Mouse (Mus musculus): ENCODE data around the gene Rnf166. TPM values are rescaled to one million over a fixed set of nuclear protein-coding genes. Genes with fewer than 3 reads are reported as not detected.

The Rnf166 gene
- polyA plus RNA-seq, 1 experiment from 2014 or later: 28.1 TPM

GRCm38 (mm10) chr8:122482448-122482847 lies 6.6 kb upstream of the Rnf166 start:
- H3K36me3 ChIP-seq (ENCODE audit: control insufficient read depth, insufficient read depth, low read length): peaks cover 62% of the 10 kb centered on the region
- no peak overlapping the region for H3K27ac ChIP-seq (ENCODE audit: low read depth, low read length)
- no peaks in the 10 kb centered on the region for H3K9me3 ChIP-seq (replicated peaks; ENCODE audit: control insufficient read depth, low read length)
- 98% methylated on average over 8 of the region's 8 CpGs for WGBS (ENCODE audit: insufficient replicate concordance)
- H3K4me1 ChIP-seq (ENCODE audit: control insufficient read depth, insufficient read depth, low read length): no peaks in the 10 kb centered on the region
- H3K27me3 ChIP-seq (ENCODE audit: control insufficient read depth, insufficient read depth, low read length): no peaks in the 10 kb centered on the region
- H3K9ac ChIP-seq (ENCODE audit: low read depth, low read length): no peak overlapping the region
- no peak for ATAC-seq (replicated peaks; ENCODE audit: insufficient number of reproducible peaks, low FRiP score, low TSS enrichment)
- no peak overlapping the region for H3K4me3 ChIP-seq (ENCODE audit: low read depth, low read length)
- H3K4me2 ChIP-seq: no peak overlapping the region

- H3K36me3 ChIP-seq (ENCODE audit: control insufficient read depth, insufficient read depth, low read length): peaks cover 6% of the 10 kb centered on the region; the same call in 1 of the 2 replicates
- peak overlapping the region; percentile 93 for H3K9ac ChIP-seq (ENCODE audit: low read depth, low read length)
- H3K4me3 ChIP-seq (ENCODE audit: low read depth, low read length): peak overlapping the region; percentile 100
- peak overlapping the region; percentile 84 for H3K27ac ChIP-seq (ENCODE audit: low read depth, low read length)
- no peaks in the 10 kb centered on the region for H3K9me3 ChIP-seq (replicated peaks; ENCODE audit: control insufficient read depth, low read length)
- no peak; the same call in 1 of the 2 replicates for ATAC-seq (replicated peaks; ENCODE audit: insufficient number of reproducible peaks, low FRiP score, low TSS enrichment)
- H3K4me1 ChIP-seq (ENCODE audit: control insufficient read depth, insufficient read depth, low read length): peaks cover 12% of the 10 kb centered on the region
- H3K27me3 ChIP-seq (ENCODE audit: control insufficient read depth, insufficient read depth, low read length): no peaks in the 10 kb centered on the region
- 7% methylated on average over 16 of the region's 16 CpGs for WGBS (ENCODE audit: insufficient replicate concordance)
- H3K4me2 ChIP-seq: peak overlapping the region; percentile 95
These were observed 808 bp downstream of the Rnf166 start for GRCm38 (mm10) chr8:122474951-122475560.

GRCm38 (mm10) chr8:122473911-122474421 lies 1.9 kb downstream of the Rnf166 start:
- H3K27ac ChIP-seq (ENCODE audit: low read depth, low read length): no peak overlapping the region
- H3K9me3 ChIP-seq (replicated peaks; ENCODE audit: control insufficient read depth, low read length): no peaks in the 10 kb centered on the region
- H3K36me3 ChIP-seq (ENCODE audit: control insufficient read depth, insufficient read depth, low read length): peaks cover 6% of the 10 kb centered on the region
- no peak overlapping the region for H3K4me3 ChIP-seq (ENCODE audit: low read depth, low read length)
- ATAC-seq (replicated peaks; ENCODE audit: insufficient number of reproducible peaks, low FRiP score, low TSS enrichment): no peak
- H3K4me1 ChIP-seq (ENCODE audit: control insufficient read depth, insufficient read depth, low read length): peaks cover 12% of the 10 kb centered on the region
- no peak overlapping the region for H3K4me2 ChIP-seq
- H3K9ac ChIP-seq (ENCODE audit: low read depth, low read length): no peak overlapping the region
- H3K27me3 ChIP-seq (ENCODE audit: control insufficient read depth, insufficient read depth, low read length): no peaks in the 10 kb centered on the region
- 85% methylated on average over 8 of the region's 8 CpGs for WGBS (ENCODE audit: insufficient replicate concordance)

GRCm38 (mm10) chr8:122470691-122471090 lies 5.2 kb downstream of the Rnf166 start:
- no peaks in the 10 kb centered on the region for H3K27me3 ChIP-seq (ENCODE audit: control insufficient read depth, insufficient read depth, low read length)
- WGBS (ENCODE audit: insufficient replicate concordance): 74% methylated on average over 5 of the region's 5 CpGs
- no peaks in the 10 kb centered on the region for H3K9me3 ChIP-seq (replicated peaks; ENCODE audit: control insufficient read depth, low read length)
- peaks cover 19% of the 10 kb centered on the region for H3K36me3 ChIP-seq (ENCODE audit: control insufficient read depth, insufficient read depth, low read length)
- no peak overlapping the region for H3K27ac ChIP-seq (ENCODE audit: low read depth, low read length)
- no peak overlapping the region for H3K4me2 ChIP-seq
- no peak for ATAC-seq (replicated peaks; ENCODE audit: insufficient number of reproducible peaks, low FRiP score, low TSS enrichment)
- peaks cover 5% of the 10 kb centered on the region for H3K4me1 ChIP-seq (ENCODE audit: control insufficient read depth, insufficient read depth, low read length)
- no peak overlapping the region for H3K9ac ChIP-seq (ENCODE audit: low read depth, low read length)
- H3K4me3 ChIP-seq (ENCODE audit: low read depth, low read length): no peak overlapping the region

- Histone ChIP-seq H3K9ac (ENCODE audit: low read depth, low read length) (no peak overlapping the region), H3K4me1 (ENCODE audit: control insufficient read depth, insufficient read depth, low read length) (peaks cover 3% of the 10 kb centered on the region), H3K4me3 (ENCODE audit: low read depth, low read length) (no peak overlapping the region), H3K27ac (ENCODE audit: low read depth, low read length) (no peak overlapping the region), H3K9me3 (replicated peaks; ENCODE audit: control insufficient read depth, low read length) (no peaks in the 10 kb centered on the region), H3K36me3 (ENCODE audit: control insufficient read depth, insufficient read depth, low read length) (peaks cover 19% of the 10 kb centered on the region), H3K4me2 (no peak overlapping the region), H3K27me3 (ENCODE audit: control insufficient read depth, insufficient read depth, low read length) (no peaks in the 10 kb centered on the region)
- WGBS (ENCODE audit: insufficient replicate concordance): 89% methylated on average over 10 of the region's 10 CpGs
- ATAC-seq (replicated peaks; ENCODE audit: insufficient number of reproducible peaks, low FRiP score, low TSS enrichment): no peak
These were observed 5.9 kb downstream of the Rnf166 start for GRCm38 (mm10) chr8:122469965-122470364.

GRCm38 (mm10) chr8:122469407-122469806 lies 6.5 kb downstream of the Rnf166 start:
- no peaks in the 10 kb centered on the region for H3K27me3 ChIP-seq (ENCODE audit: control insufficient read depth, insufficient read depth, low read length)
- no peak for ATAC-seq (replicated peaks; ENCODE audit: insufficient number of reproducible peaks, low FRiP score, low TSS enrichment)
- WGBS (ENCODE audit: insufficient replicate concordance): 70% methylated on average over 6 of the region's 6 CpGs
- no peak overlapping the region for H3K4me3 ChIP-seq (ENCODE audit: low read depth, low read length)
- H3K9me3 ChIP-seq (replicated peaks; ENCODE audit: control insufficient read depth, low read length): no peaks in the 10 kb centered on the region
- no peak overlapping the region for H3K27ac ChIP-seq (ENCODE audit: low read depth, low read length)
- no peaks in the 10 kb centered on the region; the same call in 1 of the 2 replicates for H3K4me1 ChIP-seq (ENCODE audit: control insufficient read depth, insufficient read depth, low read length)
- no peak overlapping the region for H3K9ac ChIP-seq (ENCODE audit: low read depth, low read length)
- peaks cover 19% of the 10 kb centered on the region for H3K36me3 ChIP-seq (ENCODE audit: control insufficient read depth, insufficient read depth, low read length)
- H3K4me2 ChIP-seq: no peak overlapping the region

GRCm38 (mm10) chr8:122467816-122468215 lies 8.0 kb downstream of the Rnf166 start:
- no peaks in the 10 kb centered on the region for H3K9me3 ChIP-seq (replicated peaks; ENCODE audit: control insufficient read depth, low read length)
- peaks cover 14% of the 10 kb centered on the region for H3K4me1 ChIP-seq (ENCODE audit: control insufficient read depth, insufficient read depth, low read length)
- H3K9ac ChIP-seq (ENCODE audit: low read depth, low read length): no peak overlapping the region
- H3K27me3 ChIP-seq (ENCODE audit: control insufficient read depth, insufficient read depth, low read length): no peaks in the 10 kb centered on the region
- no peak overlapping the region for H3K4me2 ChIP-seq
- peaks cover 16% of the 10 kb centered on the region for H3K36me3 ChIP-seq (ENCODE audit: control insufficient read depth, insufficient read depth, low read length)
- WGBS (ENCODE audit: insufficient replicate concordance): 88% methylated on average over 13 of the region's 13 CpGs
- H3K27ac ChIP-seq (ENCODE audit: low read depth, low read length): no peak overlapping the region
- H3K4me3 ChIP-seq (ENCODE audit: low read depth, low read length): no peak overlapping the region
- no peak for ATAC-seq (replicated peaks; ENCODE audit: insufficient number of reproducible peaks, low FRiP score, low TSS enrichment)

GRCm38 (mm10) chr8:122464985-122465384 lies 10.9 kb downstream of the Rnf166 start:
- Histone ChIP-seq H3K9ac (ENCODE audit: low read depth, low read length) (no peak overlapping the region), H3K4me1 (ENCODE audit: control insufficient read depth, insufficient read depth, low read length) (peaks cover 32% of the 10 kb centered on the region), H3K36me3 (ENCODE audit: control insufficient read depth, insufficient read depth, low read length) (peaks cover 16% of the 10 kb centered on the region), H3K9me3 (replicated peaks; ENCODE audit: control insufficient read depth, low read length) (no peaks in the 10 kb centered on the region), H3K27ac (ENCODE audit: low read depth, low read length) (no peak overlapping the region; the same call in 1 of the 2 replicates), H3K27me3 (ENCODE audit: control insufficient read depth, insufficient read depth, low read length) (peaks cover 16% of the 10 kb centered on the region), H3K4me2 (no peak overlapping the region), H3K4me3 (ENCODE audit: low read depth, low read length) (no peak overlapping the region)
- 54% methylated on average over 7 of the region's 7 CpGs for whole genome bisulfite sequencing (ENCODE audit: insufficient replicate concordance)
- ATAC-seq (replicated peaks; ENCODE audit: insufficient number of reproducible peaks, low FRiP score, low TSS enrichment): no peak
